Mouse (Mus musculus) lung, embryonic 16.5 days (tissue): Measurements from ENCODE around the gene Cln6. TPM values are rescaled to one million over a fixed set of nuclear protein-coding genes. Genes with fewer than 3 reads are reported as not detected.
A peak's percentile ranks its signal among the peaks of the same experiment; 100 is the strongest.
"Not testable (repeated sequence)": the region's sequence is repeated elsewhere in the genome, so short reads cannot be mapped to it uniquely, and the experiment has no call there.

Source experiments
- ATAC-seq: fragments of 200-750 bp; cut with Nextera tagmentation; 2 replicates; pipeline ENCODE4 v1.8.0; 2017; ENCODE audit warnings: low read depth, mild to moderate bottlenecking, moderate library complexity
- H3K27ac ChIP-seq: fragments of 300-500 bp; sonication (generic); 2 replicates; pipeline ENCODE4 v1.5.1; 2014; ENCODE audit warnings: mild to moderate bottlenecking, control low read depth, low read length
- H3K27me3 ChIP-seq: fragments of 300-500 bp; sonication (generic); 2 replicates; pipeline ENCODE4 v1.6.1; 2014; ENCODE audit warnings: low read depth, low read length, mixed read lengths; ENCODE audit not compliant: control insufficient read depth, insufficient read depth
- H3K36me3 ChIP-seq: fragments of 300-500 bp; sonication (generic); 2 replicates; pipeline ENCODE4 v1.6.1; 2014; ENCODE audit warnings: low read length; ENCODE audit not compliant: control insufficient read depth, insufficient read depth
- H3K4me1 ChIP-seq: fragments of 300-500 bp; sonication (generic); replicated peaks from 2 replicates; pipeline ENCODE4 v1.6.1; 2014; ENCODE audit warnings: low read length, mixed read lengths; ENCODE audit not compliant: control insufficient read depth, insufficient read depth
- H3K4me2 ChIP-seq: fragments of 300-500 bp; sonication (generic); 2 replicates; pipeline ENCODE4 v1.6.1; 2014; ENCODE audit warnings: low read depth, low read length, control low read depth
- H3K4me3 ChIP-seq: fragments of 300-500 bp; sonication (generic); 2 replicates; pipeline ENCODE4 v1.5.1; 2014; ENCODE audit warnings: mild to moderate bottlenecking, low read length, control low read depth
- H3K9ac ChIP-seq: fragments of 300-500 bp; sonication (generic); 2 replicates; pipeline ENCODE4 v1.6.1; 2014; ENCODE audit warnings: low read length, control low read depth
- H3K9me3 ChIP-seq: fragments of 300-500 bp; sonication (generic); 2 replicates; pipeline ENCODE4 v1.6.1; 2016; ENCODE audit warnings: low read length; ENCODE audit not compliant: control insufficient read depth
- WGBS: fragments of 180-500 bp; shearing (Covaris S2); extraction: QIAGEN DNeasy Blood & Tissue Kit; methylation state at CpG from one replicate; pipeline ENCODE4 v1.1.7; 2014; 5-methylcytosine and 5-hydroxymethylcytosine counted together
- polyA plus RNA-seq: library from polyadenylated mRNA; unstranded; fragments of >200 nt; fragmentation: Nextera tagmentation; extraction: Ambion mirVana; gene quantifications from 2 replicates; pipeline ENCODE4 v1.2.1, GENCODE M21; 2015

Cln6 gene
- polyA plus RNA-seq, 1 experiment from 2014 or later: 23.3 TPM

DNA sequence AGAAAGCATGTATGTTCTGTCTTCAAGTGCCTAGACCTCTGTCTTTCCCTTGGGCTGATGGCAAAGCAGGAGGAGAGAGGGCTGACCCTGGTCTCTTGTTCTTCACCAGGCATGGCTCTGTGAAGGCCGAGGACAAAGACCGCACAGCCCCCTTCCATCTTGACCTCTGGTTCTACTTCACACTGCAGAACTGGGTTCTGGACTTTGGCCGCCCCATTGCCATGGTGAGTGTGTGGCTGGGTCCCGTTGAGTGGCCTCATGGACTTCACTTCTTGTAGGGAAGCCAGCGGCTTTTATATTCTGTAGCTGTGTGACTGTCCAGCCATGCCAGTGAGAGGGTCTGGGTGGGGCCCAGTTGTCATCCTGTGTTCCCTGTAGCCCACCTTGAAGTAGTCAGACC is 5.9 kb downstream of the Cln6 start:
- Histone ChIP-seq H3K4me2 (no peak overlapping the region), H3K4me3 (no peak overlapping the region), H3K4me1 (peaks cover 7% of the 10 kb centered on the region), H3K27me3 (no peaks in the 10 kb centered on the region), H3K9me3 (no peaks in the 10 kb centered on the region), H3K36me3 (0 out of 2 replicates have a peak, but pooled peaks cover 2% of the 10 kb centered on the region), H3K27ac (no peak overlapping the region), H3K9ac (no peak overlapping the region)
- ATAC-seq: no peak
- WGBS: 89% methylated on average over 5 of the region's 5 CpGs

DNA sequence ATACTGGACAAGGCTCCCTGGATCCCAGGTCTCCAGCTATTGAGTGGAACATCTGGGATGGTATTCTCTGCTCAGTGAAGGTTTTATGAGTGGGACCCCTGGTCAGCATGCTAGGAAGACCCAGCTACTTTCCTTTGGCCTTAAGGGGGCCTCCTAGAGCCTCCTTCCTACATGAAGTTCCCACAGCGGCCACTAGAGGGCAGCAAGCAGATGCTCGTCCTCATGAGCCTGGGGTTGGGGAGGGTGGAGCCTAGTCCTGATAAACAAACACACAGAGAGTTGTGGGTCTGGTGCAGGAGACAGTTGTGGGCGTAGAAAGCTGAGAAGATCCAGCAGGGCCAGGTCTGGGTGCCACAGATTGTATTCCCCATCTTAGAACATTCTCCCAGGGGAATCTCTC is 9.1 kb downstream of the Cln6 start:
- H3K9me3 ChIP-seq: no peaks in the 10 kb centered on the region
- peak; percentile 61 for ATAC-seq
- 4% methylated on average over 3 of the region's 3 CpGs for WGBS

GRCm38 (mm10) chr9:62848641-62849040 is 10.1 kb downstream of the Cln6 start:
- peaks cover 2% of the 10 kb centered on the region; the same call in 1 of the 2 replicates for H3K36me3 ChIP-seq
- ATAC-seq: no peak
- no peak overlapping the region for H3K4me2 ChIP-seq
- no peaks in the 10 kb centered on the region for H3K27me3 ChIP-seq
- H3K27ac ChIP-seq: no peak overlapping the region
- no peaks in the 10 kb centered on the region for H3K9me3 ChIP-seq
- no peak overlapping the region for H3K9ac ChIP-seq
- H3K4me3 ChIP-seq: no peak overlapping the region
- WGBS: 82% methylated on average over 3 of the region's 3 CpGs
- peaks cover 13% of the 10 kb centered on the region for H3K4me1 ChIP-seq

More for the DNA sequence above, 9.1 kb downstream of the Cln6 start:
- Histone ChIP-seq H3K36me3 (peaks cover 2% of the 10 kb centered on the region; the same call in 1 of the 2 replicates), H3K4me1 (peaks cover 13% of the 10 kb centered on the region), H3K4me2 (no peak overlapping the region), H3K9ac (no peak overlapping the region), H3K27ac (no peak overlapping the region), H3K4me3 (no peak overlapping the region), H3K27me3 (no peaks in the 10 kb centered on the region)

GRCm38 (mm10) chr9:62851571-62851970 is 13.0 kb downstream of the Cln6 start:
- H3K4me2 ChIP-seq: no peak overlapping the region
- no peaks in the 10 kb centered on the region for H3K27me3 ChIP-seq
- no peak overlapping the region for H3K27ac ChIP-seq
- peaks cover under 1% of the 10 kb centered on the region; the same call in 1 of the 2 replicates for H3K36me3 ChIP-seq
- no peak overlapping the region for H3K9ac ChIP-seq
- ATAC-seq: no peak
- WGBS: 66% methylated on average over 2 of the region's 2 CpGs
- no peak overlapping the region for H3K4me3 ChIP-seq
- H3K9me3 ChIP-seq: no peaks in the 10 kb centered on the region
- peaks cover 24% of the 10 kb centered on the region for H3K4me1 ChIP-seq

DNA sequence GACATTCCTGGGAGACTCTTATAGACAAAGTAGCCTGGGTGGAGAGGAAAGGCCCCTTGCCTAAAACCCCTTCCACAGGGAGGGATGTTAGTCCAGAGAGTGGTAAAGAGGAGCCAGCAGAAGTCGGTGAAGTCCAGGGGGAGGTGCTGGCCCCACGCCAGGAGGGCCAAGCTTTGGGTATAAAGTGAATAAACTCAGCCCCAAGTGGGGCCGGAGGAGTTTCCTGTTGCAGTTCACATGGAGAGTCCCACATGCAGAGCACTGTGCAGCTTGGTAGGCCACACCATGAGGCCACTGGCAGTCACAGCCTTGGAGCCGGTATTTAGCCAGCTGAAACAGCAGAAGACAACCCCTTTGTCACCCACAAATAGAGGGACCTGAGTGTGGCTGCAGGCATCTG is 15.9 kb downstream of the Cln6 start:
- H3K9ac ChIP-seq: no peak overlapping the region
- no peaks in the 10 kb centered on the region for H3K9me3 ChIP-seq
- H3K4me1 ChIP-seq: peaks cover 39% of the 10 kb centered on the region
- no peaks in the 10 kb centered on the region; the same call in 1 of the 2 replicates for H3K36me3 ChIP-seq
- 18% methylated on average over 4 of the region's 4 CpGs for WGBS
- no peak for ATAC-seq
- no peak overlapping the region for H3K4me3 ChIP-seq
- no peaks in the 10 kb centered on the region for H3K27me3 ChIP-seq
- H3K27ac ChIP-seq: no peak overlapping the region
- H3K4me2 ChIP-seq: no peak overlapping the region

- Histone ChIP-seq H3K9ac (no peak overlapping the region), H3K9me3 (no peaks in the 10 kb centered on the region), H3K4me1 (peaks cover 28% of the 10 kb centered on the region), H3K4me2 (peak overlapping the region; percentile 42), H3K36me3 (no peaks in the 10 kb centered on the region), H3K27me3 (no peaks in the 10 kb centered on the region), H3K27ac (peak overlapping the region; percentile 50), H3K4me3 (peak overlapping the region; percentile 12; the same call in 1 of the 2 replicates)
- 55% methylated on average over 9 of the region's 9 CpGs for WGBS
- 0 out of 2 replicates have a peak, but pooled peaks have one; percentile 3 for ATAC-seq
Observed at GRCm38 (mm10) chr9:62857216-62857615, 18.6 kb downstream of the Cln6 start.

DNA sequence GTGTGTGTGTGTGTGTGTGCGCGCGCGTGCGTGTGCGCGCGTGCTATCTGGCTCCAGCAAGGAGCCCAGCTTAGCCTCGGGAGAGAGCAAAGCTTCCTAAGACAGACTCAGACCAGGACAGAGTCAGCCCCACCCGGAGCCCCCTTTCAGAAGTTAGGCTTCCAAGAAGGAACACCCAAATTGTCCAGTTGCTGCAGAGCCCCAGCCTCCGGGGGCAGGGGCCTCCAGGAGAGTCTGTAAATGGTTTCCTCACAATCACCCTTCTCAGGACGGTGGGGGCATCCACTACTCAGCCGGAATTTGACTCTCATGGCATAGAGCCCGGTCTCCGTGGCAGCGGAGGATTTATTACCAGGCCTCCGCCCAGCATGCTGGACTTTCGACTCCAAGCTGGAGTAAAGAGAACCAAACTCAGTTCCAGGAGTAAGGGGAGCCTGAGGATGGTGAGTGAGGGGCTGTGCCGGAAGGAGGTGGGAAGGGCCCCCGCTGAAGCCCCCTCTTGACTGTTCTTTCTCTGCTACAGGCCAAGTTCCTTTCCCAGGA is 19.2 kb downstream of the Cln6 start, which contains the start of gene Calml4:
Gene Calml4 (plus strand): TSS at position 362 of the 543 bp plus-strand sequence.
- 18% methylated on average over 18 of the region's 20 CpGs for WGBS
- Histone ChIP-seq H3K9me3 (no peaks in the 10 kb centered on the region), H3K27ac (peak within 1 kb of the TSS; percentile 50), H3K4me3 (peak within 1 kb of the TSS; percentile 12; the same call in 1 of the 2 replicates), H3K27me3 (no peaks in the 10 kb centered on the region), H3K4me2 (peak within 1 kb of the TSS; percentile 42), H3K9ac (peak within 1 kb of the TSS; percentile 58), H3K36me3 (no peaks in the 10 kb centered on the region), H3K4me1 (peaks cover 28% of the 10 kb centered on the region)
- ATAC-seq: peak; percentile 87

- Histone ChIP-seq H3K27me3 (no peaks in the 10 kb centered on the region), H3K4me2 (peak overlapping the region; percentile 42), H3K9me3 (no peaks in the 10 kb centered on the region), H3K4me3 (peak overlapping the region; percentile 12; the same call in 1 of the 2 replicates), H3K9ac (peak overlapping the region; percentile 58), H3K27ac (peak overlapping the region; percentile 50), H3K4me1 (peaks cover 28% of the 10 kb centered on the region), H3K36me3 (no peaks in the 10 kb centered on the region)
- WGBS: 55% methylated on average over 8 of the region's 8 CpGs
- ATAC-seq: no peak
Observed at GRCm38 (mm10) chr9:62858266-62859019, 19.9 kb downstream of the Cln6 start.

- H3K36me3 ChIP-seq, H3K4me2 ChIP-seq, H3K27ac ChIP-seq, H3K4me3 ChIP-seq, H3K27me3 ChIP-seq, H3K9me3 ChIP-seq, H3K9ac ChIP-seq: not testable (repeated sequence)
- whole genome bisulfite sequencing: 54% methylated on average over 6 of the region's 7 CpGs
- ATAC-seq: peak; percentile 65
- peaks cover 18% of the 10 kb centered on the region for H3K4me1 ChIP-seq
Observed at GRCm38 (mm10) chr9:62860102-62860501, 21.5 kb downstream of the Cln6 start.
